Mouse (Mus musculus) midbrain, embryonic 15.5 days (tissue): ENCODE data around the gene Olfr1153. TPM values are rescaled to one million over a fixed set of nuclear protein-coding genes. Genes with fewer than 3 reads are reported as not detected.

Source experiments
- ATAC-seq: fragments of 200-750 bp; cut with Nextera tagmentation; replicated peaks from 2 replicates; pipeline ENCODE4 v1.8.0; 2017; ENCODE audit warnings: moderate TSS enrichment
- H3K27ac ChIP-seq: fragments of 300-500 bp; sonication (generic); 2 replicates; pipeline ENCODE4 v1.5.1; 2015; ENCODE audit warnings: mild to moderate bottlenecking, inconsistent platforms
- H3K27me3 ChIP-seq: fragments of 300-500 bp; sonication (generic); replicated peaks from 2 replicates; pipeline ENCODE4 v1.6.1; 2015; ENCODE audit warnings: inconsistent platforms
- H3K36me3 ChIP-seq: fragments of 300-500 bp; sonication (generic); replicated peaks from 2 replicates; pipeline ENCODE4 v1.6.1; 2015; ENCODE audit warnings: inconsistent platforms
- H3K4me1 ChIP-seq: fragments of 300-500 bp; sonication (generic); 2 replicates; pipeline ENCODE4 v1.6.1; 2015; ENCODE audit warnings: inconsistent platforms
- H3K4me2 ChIP-seq: fragments of 300-500 bp; sonication (generic); 2 replicates; pipeline ENCODE4 v1.6.1; 2015; ENCODE audit warnings: inconsistent platforms, mild to moderate bottlenecking, moderate library complexity
- H3K4me3 ChIP-seq: fragments of 300-500 bp; sonication (generic); 2 replicates; pipeline ENCODE4 v1.5.1; 2015; ENCODE audit warnings: mild to moderate bottlenecking, inconsistent platforms
- H3K9ac ChIP-seq: fragments of 300-500 bp; sonication (generic); 2 replicates; pipeline ENCODE4 v1.6.1; 2015; ENCODE audit warnings: mild to moderate bottlenecking, inconsistent platforms
- H3K9me3 ChIP-seq: fragments of 300-500 bp; sonication (generic); 2 replicates; pipeline ENCODE4 v1.6.1; 2016; ENCODE audit warnings: inconsistent platforms
- WGBS: fragments of 180-500 bp; shearing (Covaris S2); methylation state at CpG from one replicate; pipeline ENCODE4 v1.1.7; 2015; ENCODE audit warnings: mixed read lengths; 5-methylcytosine and 5-hydroxymethylcytosine counted together
- polyA plus RNA-seq: library from polyadenylated mRNA; unstranded; fragments of >200 nt; fragmentation: Nextera tagmentation; extraction: Ambion mirVana; gene quantifications from 2 replicates; pipeline ENCODE4 v1.2.1, GENCODE M21; 2015

The Olfr1153 gene
- not detected in 2 replicates for polyA plus RNA-seq

- H3K27ac ChIP-seq, result no peak within 1 kb of the TSS
- 70% methylated on average over 1 of the region's 1 CpGs for WGBS
These were observed at the start of gene Olfr1153 for GRCm38 (mm10) chr2:87894662-87895061. TSS of gene Olfr1153 (plus strand) at chr2:87894962.

GRCm38 (mm10) chr2:87855562-87855961 lies 39.2 kb upstream of the Olfr1153 start, which contains the start of gene Olfr1151:
TSS of gene Olfr1151 (plus strand) at chr2:87855862.
- Histone ChIP-seq H3K4me2 (no peak within 1 kb of the TSS), H3K9me3 (no peaks in the 10 kb centered on the region), H3K9ac (no peak within 1 kb of the TSS), H3K27me3 (no peaks in the 10 kb centered on the region), H3K4me1 (no peaks in the 10 kb centered on the region), H3K36me3 (no peaks in the 10 kb centered on the region), H3K4me3 (no peak within 1 kb of the TSS), H3K27ac (no peak within 1 kb of the TSS)
- WGBS, result 87% methylated on average over 1 of the region's 1 CpGs
- ATAC-seq, result no peak

More at GRCm38 (mm10) chr2:87894662-87895061, at the start of gene Olfr1153:
- Histone ChIP-seq H3K4me2 (no peak within 1 kb of the TSS), H3K36me3 (no peaks in the 10 kb centered on the region), H3K4me3 (no peak within 1 kb of the TSS), H3K4me1 (no peaks in the 10 kb centered on the region), H3K9ac (no peak within 1 kb of the TSS), H3K9me3 (no peaks in the 10 kb centered on the region), H3K27me3 (no peaks in the 10 kb centered on the region)
- ATAC-seq, result no peak

GRCm38 (mm10) chr2:87866192-87866591 lies 28.6 kb upstream of the Olfr1153 start, which contains the start of gene Olfr1152:
TSS of gene Olfr1152 (plus strand) at chr2:87866492.
- ATAC-seq, result no peak
- no peaks in the 10 kb centered on the region for H3K4me1 ChIP-seq
- H3K36me3 ChIP-seq, result no peaks in the 10 kb centered on the region
- H3K27ac ChIP-seq, result no peak within 1 kb of the TSS
- H3K4me2 ChIP-seq, result no peak within 1 kb of the TSS
- H3K27me3 ChIP-seq, result no peaks in the 10 kb centered on the region
- H3K9ac ChIP-seq, result no peak within 1 kb of the TSS
- no peaks in the 10 kb centered on the region for H3K9me3 ChIP-seq
- no peak within 1 kb of the TSS for H3K4me3 ChIP-seq

- H3K4me3 ChIP-seq, result no peak within 1 kb of the TSS
- 87% methylated on average over 1 of the region's 1 CpGs for WGBS
- no peak within 1 kb of the TSS for H3K4me2 ChIP-seq
- no peaks in the 10 kb centered on the region for H3K4me1 ChIP-seq
- H3K9ac ChIP-seq, result no peak within 1 kb of the TSS
- no peaks in the 10 kb centered on the region for H3K9me3 ChIP-seq
- H3K27ac ChIP-seq, result no peak within 1 kb of the TSS
- ATAC-seq, result no peak
- no peaks in the 10 kb centered on the region for H3K27me3 ChIP-seq
- no peaks in the 10 kb centered on the region for H3K36me3 ChIP-seq
These were observed 10.3 kb downstream of the Olfr1153 start, which contains the start of gene Olfr1154 for GRCm38 (mm10) chr2:87905066-87905465. TSS of gene Olfr1154 (minus strand) at chr2:87905166.

- H3K36me3 ChIP-seq, result no peaks in the 10 kb centered on the region
- no peak within 1 kb of the TSS for H3K4me3 ChIP-seq
- no peak for ATAC-seq
- H3K27ac ChIP-seq, result no peak within 1 kb of the TSS
- no peaks in the 10 kb centered on the region for H3K4me1 ChIP-seq
- no peak within 1 kb of the TSS for H3K9ac ChIP-seq
- no peak within 1 kb of the TSS for H3K4me2 ChIP-seq
- H3K27me3 ChIP-seq, result no peaks in the 10 kb centered on the region
- WGBS, result 94% methylated on average over 1 of the region's 1 CpGs
- H3K9me3 ChIP-seq, result no peaks in the 10 kb centered on the region
These were observed 50.3 kb downstream of the Olfr1153 start, which contains the start of gene Olfr1155 for GRCm38 (mm10) chr2:87945037-87945436. TSS of gene Olfr1155 (minus strand) at chr2:87945137.

Other genes starting within 250 kb of the Olfr1153 start
- gene Olfr1133, start 247.6 kb upstream of the Olfr1153 start, polyA plus RNA-seq, result not detected in 2 replicates
- gene Olfr1134, start 236.5 kb upstream of the Olfr1153 start, polyA plus RNA-seq, result not detected in 2 replicates
- not detected in 2 replicates for gene Olfr1135, start 221.3 kb upstream of the Olfr1153 start, polyA plus RNA-seq
- gene Olfr1136, start 201.0 kb upstream of the Olfr1153 start, polyA plus RNA-seq, result not detected in 2 replicates
- gene Olfr1137, start 181.8 kb upstream of the Olfr1153 start, polyA plus RNA-seq, result not detected in 2 replicates
- not detected in 2 replicates for gene Olfr1138, start 155.0 kb upstream of the Olfr1153 start, polyA plus RNA-seq
- not detected in 2 replicates for gene Olfr1140, start 151.2 kb upstream of the Olfr1153 start, polyA plus RNA-seq
- not detected in 2 replicates for gene Olfr1141, start 141.0 kb upstream of the Olfr1153 start, polyA plus RNA-seq
- gene Olfr152, start 115.5 kb upstream of the Olfr1153 start, polyA plus RNA-seq, result not detected in 2 replicates
- gene Olfr1143, start 94.4 kb upstream of the Olfr1153 start, polyA plus RNA-seq, result not detected in 2 replicates
- gene Olfr1145, start 85.1 kb upstream of the Olfr1153 start, polyA plus RNA-seq, result not detected in 2 replicates
- gene Olfr1148, start 64.4 kb upstream of the Olfr1153 start, polyA plus RNA-seq, result not detected in 2 replicates
- not detected in 2 replicates for gene Olfr1150-ps1, start 51.0 kb upstream of the Olfr1153 start, polyA plus RNA-seq
- not detected in 2 replicates for gene Olfr1151, start 39.1 kb upstream of the Olfr1153 start, polyA plus RNA-seq
- gene Olfr1152, start 28.5 kb upstream of the Olfr1153 start, polyA plus RNA-seq, result not detected in 2 replicates
- not detected in 2 replicates for gene Olfr1154, start 10.2 kb downstream of the Olfr1153 start, polyA plus RNA-seq
- not detected in 2 replicates for gene Olfr1155, start 50.2 kb downstream of the Olfr1153 start, polyA plus RNA-seq
- gene Olfr1156, start 58.1 kb downstream of the Olfr1153 start, polyA plus RNA-seq, result not detected in 2 replicates
- not detected in 2 replicates for gene Olfr1157, start 73.3 kb downstream of the Olfr1153 start, polyA plus RNA-seq
- gene Olfr74, start 79.7 kb downstream of the Olfr1153 start, polyA plus RNA-seq, result not detected in 2 replicates
- gene Olfr1158, start 95.2 kb downstream of the Olfr1153 start, polyA plus RNA-seq, result not detected in 2 replicates
- gene Olfr1160, start 113.3 kb downstream of the Olfr1153 start, polyA plus RNA-seq, result not detected in 2 replicates
- gene Olfr1161, start 127.8 kb downstream of the Olfr1153 start, polyA plus RNA-seq, result not detected in 2 replicates
- gene Olfr73, start 142.7 kb downstream of the Olfr1153 start, polyA plus RNA-seq, result not detected in 2 replicates
- gene Olfr1162, start 156.2 kb downstream of the Olfr1153 start, polyA plus RNA-seq, result not detected in 2 replicates
- not detected in 2 replicates for gene Olfr1163, start 176.9 kb downstream of the Olfr1153 start, polyA plus RNA-seq
- not detected in 2 replicates for gene Olfr1164, start 199.0 kb downstream of the Olfr1153 start, polyA plus RNA-seq
- gene Olfr1166, start 233.3 kb downstream of the Olfr1153 start, polyA plus RNA-seq, result not detected in 2 replicates